Mouse (Mus musculus): ENCODE data around the gene Orai2. TPM values are rescaled to one million over a fixed set of nuclear protein-coding genes. Genes with fewer than 3 reads are reported as not detected.
A peak's percentile ranks its signal among the peaks of the same experiment; 100 is the strongest.
"Not testable (repeated sequence)": the region's sequence is repeated elsewhere in the genome, so short reads cannot be mapped to it uniquely, and the experiment has no call there.

Orai2 gene
- total RNA-seq, 2 experiments from 2014 or later, result 2.7 to 3.8 TPM

DNA sequence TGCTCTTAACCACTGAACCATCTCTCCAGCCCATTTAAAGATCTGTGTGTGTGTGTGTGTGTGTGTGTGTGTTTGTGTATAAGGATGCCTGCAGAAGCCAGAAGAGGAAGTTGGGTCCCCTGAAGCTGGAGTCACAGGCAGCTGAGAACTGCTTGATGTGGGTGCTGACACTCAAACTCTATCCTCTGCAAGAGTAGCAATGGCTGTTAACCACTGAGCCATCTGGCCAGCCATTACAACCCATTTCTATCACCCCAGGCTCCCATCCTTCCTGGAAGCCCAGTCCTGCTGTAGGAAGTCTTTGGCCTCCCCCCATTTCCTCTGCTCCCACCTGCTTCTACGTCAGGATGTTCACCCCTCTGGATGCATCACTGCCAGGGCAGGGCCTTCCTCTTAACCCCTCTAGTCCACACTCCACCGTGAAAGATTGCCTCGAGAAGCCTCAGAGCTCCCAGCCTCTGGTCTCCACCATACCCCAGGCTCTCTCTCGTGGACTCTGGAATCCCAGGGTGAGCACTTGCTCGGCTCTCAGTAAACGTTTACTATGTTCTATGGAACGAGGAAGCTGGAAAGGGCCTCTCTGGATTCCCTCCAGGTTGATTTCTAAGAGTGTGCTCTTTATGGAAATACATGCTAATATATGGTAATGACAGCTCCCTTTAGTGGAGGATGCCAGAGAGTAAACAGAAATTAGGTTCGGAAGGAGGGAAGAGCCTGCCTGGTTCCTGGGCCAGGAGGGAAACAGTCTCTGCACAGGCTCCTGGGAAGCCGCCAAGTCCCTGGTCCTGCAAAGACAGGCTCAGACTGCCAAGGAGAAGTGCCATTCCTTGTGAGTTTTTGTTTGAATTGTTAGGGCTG is 3.3 kb upstream of the Orai2 start:
- DNase-seq, result peak in 1 of 2 experiments; percentile 27
- intact Hi-C loops (cut with DNase I), result no loop called here

DNA sequence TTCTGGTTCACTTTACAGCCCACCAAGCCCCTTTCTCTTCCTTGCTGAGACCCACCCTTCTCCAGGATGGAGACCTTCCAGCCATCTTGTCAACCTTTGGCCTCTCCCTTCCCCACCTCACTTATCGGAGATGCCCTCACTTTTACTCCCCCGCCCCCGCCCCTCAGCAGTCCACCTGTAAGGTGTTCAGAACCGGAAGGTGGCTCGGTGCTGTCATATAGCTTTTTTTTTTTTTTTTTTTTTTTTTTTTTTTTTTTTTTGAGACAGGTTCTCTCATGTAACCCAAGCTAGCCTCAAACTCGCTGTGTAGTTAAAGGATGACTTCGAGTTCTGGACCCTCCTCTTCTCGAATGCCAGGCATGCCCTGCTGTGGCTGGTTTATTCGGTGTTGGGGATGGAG is 2.4 kb upstream of the Orai2 start:
- no peak for DNase-seq
- intact Hi-C loops (cut with DNase I), result no loop called here

DNA sequence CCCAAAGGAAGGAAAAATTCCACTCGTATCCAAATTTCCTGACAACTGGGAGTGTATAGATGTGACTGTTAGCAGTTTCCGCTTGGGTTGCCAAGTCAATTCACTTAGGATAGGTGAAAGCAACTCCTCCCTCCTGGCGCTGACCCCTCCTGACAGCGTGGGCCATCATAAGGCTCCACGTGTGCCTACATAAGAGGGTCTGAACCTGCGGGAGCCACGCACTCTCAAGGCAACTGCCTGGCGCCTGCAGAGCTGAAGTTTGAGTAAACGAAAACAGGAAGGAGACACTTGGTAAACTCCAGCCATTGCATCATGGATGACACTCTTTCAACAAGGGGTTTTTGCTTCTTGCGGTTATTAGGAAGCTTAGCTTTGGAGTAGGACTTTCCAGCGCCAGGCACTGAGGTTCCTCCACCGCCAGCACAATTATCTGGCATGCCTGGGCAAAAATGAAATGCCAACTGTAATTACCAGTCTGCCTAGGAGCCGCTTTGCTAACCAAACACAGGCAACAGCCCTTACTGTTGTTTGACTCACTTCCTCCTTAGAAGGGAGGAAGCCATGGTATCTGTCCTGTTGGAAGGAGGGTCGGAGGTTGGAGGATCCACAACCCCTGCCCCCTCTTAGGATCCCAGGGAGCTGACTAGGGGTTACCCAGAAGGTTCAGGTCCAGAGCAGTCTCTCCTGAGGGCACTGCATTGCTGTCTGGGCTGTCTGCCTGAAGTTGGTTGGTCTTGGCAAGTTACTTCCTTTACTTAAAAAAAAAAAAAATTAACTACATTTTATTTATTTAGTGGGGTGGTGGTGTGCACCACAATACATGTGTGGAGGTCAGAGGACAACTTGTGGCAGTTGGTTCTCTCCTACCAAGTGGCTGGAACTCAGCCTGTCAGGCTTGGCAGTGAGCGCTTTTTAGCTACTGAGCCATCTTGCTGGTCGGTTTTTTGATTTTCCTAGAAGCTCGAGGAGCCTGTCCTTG is 1.1 kb upstream of the Orai2 start:
- intact Hi-C loops (cut with DNase I), result no loop called here

DNA sequence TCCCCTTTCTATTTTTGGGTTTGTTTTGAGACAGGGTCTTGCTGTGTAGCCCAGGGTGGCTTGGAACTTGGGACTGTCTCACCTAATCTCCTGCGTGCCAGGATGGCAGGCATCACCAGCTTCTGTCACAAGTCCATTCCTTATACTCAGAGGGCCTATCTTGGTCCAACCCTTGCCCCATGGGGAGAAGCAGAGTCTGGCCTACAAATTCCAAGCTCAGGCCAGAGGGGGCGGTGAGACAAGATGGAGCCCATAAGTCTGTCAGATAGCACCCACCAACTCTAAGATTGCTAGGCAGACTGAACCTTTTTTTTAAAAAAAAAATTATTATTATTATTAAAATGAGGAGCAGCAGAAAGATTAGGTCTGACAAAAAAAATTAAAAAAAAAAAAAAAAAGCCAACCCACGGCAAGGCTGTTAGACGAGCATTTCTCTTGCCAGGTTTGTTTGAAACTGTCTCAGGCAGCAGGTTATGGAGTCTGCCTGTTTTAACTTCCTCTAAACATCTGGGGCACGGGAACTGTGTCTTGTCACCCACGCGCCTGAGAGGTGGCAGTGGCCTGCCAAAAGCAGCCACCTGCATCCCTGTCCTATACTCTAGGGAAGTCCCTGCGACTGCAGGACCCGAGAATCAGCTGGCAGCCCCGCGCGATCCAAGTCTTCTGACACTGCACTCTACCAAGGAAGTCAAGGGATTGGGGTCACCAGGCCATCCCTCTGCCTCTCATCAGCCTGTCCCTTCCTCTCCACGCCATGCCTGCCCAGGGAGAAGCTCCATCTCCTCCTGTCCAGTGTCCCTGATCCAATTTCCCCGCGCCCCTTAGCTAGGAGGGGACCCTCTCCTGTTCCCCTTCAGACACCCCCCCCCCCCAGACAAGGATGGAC is 644 bp downstream of the Orai2 start:
- intact Hi-C loops (cut with DNase I), result no loop called here

More for the DNA sequence above, 1.1 kb upstream of the Orai2 start:
- peak in 1 of 2 experiments; percentile 21 for DNase-seq

DNA sequence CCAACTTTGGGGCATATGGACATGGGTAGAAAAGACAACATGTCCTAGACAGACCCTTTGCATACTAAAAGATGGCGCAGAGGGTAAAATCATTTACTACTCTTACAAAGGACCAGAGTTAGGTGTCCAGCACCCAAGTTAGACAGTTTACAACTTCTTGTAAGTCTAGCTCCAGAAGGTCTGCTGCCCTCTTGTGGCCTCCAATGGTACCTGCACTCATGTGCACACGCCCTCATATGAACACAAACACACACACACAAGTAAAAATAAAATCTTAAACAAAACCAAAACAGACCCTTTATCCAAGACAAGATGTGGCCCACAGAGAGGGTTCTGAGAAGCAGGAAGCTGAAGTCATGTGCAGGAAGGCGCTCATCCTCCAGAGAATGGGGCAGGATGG is 2.4 kb downstream of the Orai2 start:
- no peak for DNase-seq
- intact Hi-C loops (cut with DNase I), result no loop called here

More for the DNA sequence above, 644 bp downstream of the Orai2 start:
- peak; percentile 50 to 52 for DNase-seq

DNA sequence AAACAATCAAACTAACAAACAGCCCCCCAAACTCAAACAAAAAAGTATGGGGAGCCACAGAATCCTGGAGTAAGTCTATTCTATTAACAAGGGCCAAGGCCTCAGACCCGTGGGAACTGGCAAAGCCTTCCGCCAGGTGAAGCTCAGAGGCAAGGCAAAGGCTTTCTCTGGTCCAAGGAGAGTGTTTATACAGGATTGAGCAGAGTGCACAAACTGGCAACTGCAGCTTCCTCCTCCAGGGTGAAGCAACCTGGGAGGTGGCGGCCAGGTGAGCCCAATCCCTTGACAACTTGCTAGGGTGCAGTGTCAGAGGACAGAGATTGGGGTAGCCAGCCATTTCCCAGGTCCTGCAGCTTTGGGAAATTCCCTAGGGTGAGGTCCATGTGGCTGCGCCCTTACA is 3.2 kb downstream of the Orai2 start:
- intact Hi-C loops (cut with DNase I), result no loop called here
- DNase-seq, result no peak

DNA sequence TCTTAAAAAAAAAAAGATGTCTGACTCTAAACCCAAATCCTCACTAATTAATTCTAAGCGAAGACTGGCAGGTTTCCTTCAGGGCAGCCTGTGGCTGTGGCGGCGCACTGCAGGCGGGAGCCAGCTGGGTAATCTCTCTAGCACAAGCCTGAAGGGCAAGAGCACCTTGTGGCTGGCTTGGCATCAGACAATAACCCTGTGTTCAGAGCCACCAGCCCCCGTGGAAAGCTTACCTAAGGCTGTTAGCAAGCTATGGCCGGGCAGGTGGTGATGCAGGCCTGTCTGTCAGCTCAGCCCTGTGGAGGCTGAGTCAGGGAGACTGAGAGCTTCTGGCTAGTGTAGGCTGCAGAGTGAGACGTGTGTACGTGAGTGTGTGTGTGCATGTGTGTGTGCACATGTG is 5.3 kb downstream of the Orai2 start:
- intact Hi-C loops (cut with DNase I), result no loop called here
- DNase-seq, result no peak

DNA sequence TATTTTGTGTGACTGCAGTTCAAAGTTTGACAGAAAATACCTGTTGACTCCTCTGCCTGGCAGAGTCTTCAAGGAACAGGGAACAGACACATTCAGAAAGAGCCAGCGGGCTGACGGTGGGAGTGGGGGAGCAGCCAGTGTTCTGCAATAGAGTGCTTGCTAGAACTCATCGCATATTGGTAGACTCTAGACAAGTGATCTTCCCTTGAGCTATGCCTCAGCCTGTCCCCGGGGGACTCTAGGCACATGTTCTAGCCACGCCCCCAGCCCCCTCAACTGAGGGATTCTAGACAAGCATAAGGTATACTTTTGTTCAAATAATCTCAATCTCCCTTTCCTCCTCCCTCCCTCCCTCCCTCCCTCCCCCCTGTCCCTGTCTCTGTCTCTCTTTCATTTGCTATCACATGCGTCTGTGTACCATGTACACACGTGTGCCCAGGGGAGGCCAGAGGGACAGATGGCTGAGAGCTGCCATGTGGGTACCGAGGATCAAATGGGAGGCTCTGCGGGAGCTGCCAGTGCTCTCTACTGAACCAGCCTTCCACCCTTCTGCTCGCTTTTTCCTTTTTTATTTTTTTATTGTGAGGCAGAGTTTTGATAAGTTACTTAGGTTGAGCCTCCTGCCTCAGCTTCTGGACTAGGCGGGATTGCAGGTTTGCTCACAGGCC is 6.6 kb downstream of the Orai2 start:
- DNase-seq, result no peak
- intact Hi-C loops (cut with DNase I), result no loop called here

DNA sequence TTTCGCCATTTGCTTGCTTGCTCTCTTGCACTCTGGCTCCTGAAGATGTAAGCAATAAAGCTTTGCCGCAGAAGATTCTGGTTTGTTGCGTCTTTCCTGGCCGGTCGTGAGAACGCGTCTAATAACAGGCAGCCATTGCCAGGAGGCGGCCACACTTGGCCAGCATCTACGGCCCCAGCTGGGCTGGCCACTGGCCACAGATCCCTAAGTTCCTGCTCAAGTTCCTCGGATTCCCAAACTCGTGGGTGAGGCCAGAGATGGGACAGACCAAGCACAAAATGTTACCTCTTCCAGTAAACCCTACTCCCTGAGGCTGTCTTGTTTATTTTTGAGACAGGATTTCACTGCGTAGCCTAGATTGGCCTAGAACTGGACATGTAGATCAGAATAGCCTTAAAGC is 10.4 kb downstream of the Orai2 start:
- peak; percentile 82 for DNase-seq
- intact Hi-C loops (cut with DNase I), result not testable (repeated sequence)

DNA sequence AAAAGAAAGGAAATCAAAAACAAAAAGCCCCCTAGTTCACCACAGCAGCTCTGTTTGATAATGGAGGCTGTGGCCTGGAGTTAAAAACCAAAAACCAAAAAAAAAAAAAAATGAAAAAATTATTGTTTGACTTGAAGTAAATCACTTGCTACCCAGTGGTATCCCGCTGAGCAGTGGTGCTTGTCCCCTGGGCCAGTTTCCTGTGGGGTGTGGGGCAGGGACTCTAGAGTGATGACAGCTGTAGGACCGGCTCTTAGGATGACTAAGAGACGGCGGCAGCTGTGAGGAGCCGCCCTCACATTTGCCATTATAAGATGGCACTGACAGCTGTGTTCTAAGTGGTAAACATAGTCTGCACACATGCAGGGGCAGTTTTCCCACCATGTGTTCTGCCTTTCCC is 15.1 kb downstream of the Orai2 start:
- DNase-seq, result peak in 1 of 2 experiments; percentile 50
- intact Hi-C loops (cut with DNase I), result no loop called here

DNA sequence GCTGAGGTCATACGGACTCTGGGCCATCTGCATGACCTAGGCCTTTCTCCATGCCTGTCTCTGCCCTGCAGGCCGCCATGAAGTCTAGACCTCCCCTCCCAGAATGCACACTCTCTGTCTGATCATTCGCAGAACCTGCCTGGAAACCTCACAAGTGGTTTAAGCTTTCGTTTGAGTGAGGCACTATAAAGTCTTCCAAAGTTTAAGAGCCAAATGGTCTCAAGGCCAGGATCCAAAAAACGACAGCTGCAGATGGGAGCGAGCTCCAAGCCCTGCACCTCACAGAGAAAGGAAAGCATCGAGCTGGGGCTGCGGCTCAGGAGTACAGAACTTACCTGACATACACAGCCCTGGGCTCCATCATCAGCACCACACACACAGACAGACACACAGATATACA is 18.1 kb downstream of the Orai2 start:
- intact Hi-C loops (cut with DNase I), result no loop called here
- DNase-seq, result peak; percentile 67 to 70

DNA sequence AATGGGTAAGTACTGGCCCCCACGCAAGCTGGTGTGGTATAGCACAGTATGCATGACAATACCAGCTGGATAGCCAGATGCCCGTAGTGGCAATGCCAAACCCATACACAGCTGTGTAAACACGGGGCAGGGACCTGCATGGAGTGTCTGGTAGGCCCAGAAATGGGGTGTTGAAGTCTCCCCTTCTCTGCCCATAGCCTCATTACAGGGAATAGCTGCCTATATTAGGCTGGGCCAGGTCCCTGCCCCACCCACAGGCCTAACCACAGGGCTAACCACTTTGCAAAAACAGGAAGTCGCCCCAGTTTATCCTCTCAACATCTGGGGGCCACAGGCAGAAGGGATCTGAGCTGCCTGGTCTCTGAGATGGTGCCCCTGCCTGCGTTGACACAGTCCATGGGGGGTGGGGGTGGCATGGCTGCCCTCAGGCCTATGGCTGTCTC is 21.4 kb downstream of the Orai2 start:
- DNase-seq; intact Hi-C loops (cut with DNase I): not testable (repeated sequence)

DNA sequence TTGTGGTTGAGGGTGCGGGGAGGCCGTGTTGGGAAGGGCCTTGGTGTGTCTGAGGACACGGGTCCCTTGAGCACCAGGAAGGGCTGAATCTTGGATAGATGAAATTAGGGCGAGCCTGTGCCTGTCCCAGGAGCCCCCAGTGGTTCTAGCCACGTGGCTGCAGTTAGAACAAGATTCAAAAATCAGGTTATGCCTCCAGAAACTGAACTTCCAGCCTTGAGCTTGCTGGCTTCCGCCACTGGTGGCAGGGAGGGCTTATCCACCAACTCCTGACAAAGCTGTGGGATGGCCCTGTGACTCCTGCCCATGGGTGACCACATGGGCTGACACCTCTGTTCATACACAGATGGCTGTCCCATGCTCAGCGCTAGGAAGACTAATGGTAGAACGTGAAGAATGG is 22.8 kb downstream of the Orai2 start:
- DNase-seq, result no peak
- intact Hi-C loops (cut with DNase I), result no loop called here

DNA sequence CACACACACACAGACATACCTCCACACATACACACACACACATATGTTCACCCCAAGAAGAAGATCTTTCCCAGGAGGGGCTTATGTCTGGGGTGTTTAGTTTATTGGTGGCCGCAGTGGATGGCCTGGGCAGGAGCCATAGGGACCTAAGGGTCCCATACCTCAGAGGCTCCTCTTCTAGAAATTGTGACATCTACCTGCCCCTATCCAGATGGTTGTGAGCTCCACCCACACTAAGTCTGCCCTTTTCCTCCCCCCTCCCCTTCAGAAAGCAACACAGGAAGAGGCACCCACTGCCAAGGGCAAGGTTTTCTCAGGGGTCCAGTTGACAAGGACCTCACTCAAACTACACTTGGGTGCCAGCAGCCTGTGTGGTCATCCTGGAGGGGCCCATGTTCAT is 23.6 kb downstream of the Orai2 start:
- intact Hi-C loops (cut with DNase I), result no loop called here
- DNase-seq, result no peak

DNA sequence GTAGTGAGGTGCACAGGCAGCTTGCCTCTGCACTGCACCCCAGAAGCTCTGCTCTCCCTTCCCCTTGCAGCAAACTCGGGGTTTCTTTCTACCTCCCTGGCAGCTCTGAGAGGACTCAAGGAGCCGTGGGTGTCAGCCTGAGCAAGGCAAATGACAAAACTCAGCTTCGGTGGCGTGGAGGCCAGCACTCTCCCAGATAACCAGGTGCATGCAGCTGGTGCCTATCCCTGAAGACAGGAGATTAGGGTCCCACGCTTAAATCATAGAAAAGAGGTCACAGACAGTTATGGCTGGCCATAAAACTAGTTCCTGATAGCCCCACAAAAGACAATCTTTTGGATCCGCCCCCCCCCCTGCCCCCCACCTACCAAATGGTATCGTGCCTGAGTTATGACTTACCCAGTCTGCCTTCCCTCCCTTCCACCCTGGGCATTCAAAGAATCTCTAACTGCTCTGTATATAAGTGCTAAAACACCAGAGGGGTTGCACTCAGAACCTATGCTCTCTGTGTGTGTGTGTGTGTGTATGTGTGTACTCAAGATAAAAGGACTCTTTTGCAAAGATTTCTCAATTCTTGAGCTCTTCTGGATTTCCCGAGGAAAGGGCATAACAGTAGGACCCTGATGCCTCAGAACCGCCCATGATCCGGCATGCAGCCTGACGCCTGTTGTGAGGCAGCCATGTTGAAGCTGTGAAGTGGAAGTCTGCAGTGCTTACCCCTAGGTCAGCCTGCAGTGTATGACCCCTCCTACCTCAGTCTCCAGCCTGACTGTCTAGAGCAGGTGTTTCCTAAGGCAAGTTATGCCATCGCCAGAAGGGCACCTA is 25.7 kb downstream of the Orai2 start:
- peak; percentile 56 to 66 for DNase-seq
- intact Hi-C loops (cut with DNase I), result no loop called here

DNA sequence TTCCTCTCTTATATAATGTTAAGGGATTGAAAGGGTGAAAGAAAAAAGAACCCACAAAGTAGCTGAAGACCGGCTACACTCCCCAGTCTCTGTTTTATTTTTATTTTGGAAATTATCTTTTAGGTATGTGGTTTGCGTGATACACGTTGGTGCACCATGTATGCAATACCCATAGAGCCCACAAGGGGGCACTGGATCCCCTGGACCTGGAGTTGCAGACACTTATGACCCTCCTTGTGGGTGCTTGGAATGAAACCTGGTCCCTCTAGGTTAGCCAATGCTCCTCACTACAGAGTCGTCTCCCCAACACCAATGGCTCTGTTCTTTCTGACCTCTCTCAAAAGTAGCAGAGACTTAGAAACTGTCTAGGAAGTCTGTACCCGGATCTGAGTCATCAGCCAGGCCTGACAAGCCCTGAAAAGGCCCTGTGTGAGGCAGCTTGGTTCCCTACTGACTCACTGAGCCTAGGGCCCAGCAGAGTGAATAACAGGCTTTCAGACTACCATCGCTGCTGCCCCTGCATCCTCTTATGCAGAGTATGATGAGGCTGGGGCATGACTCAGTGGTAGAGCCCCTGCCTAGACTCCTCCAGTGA is 27.3 kb downstream of the Orai2 start:
- no peak for DNase-seq
- intact Hi-C loops (cut with DNase I), result no loop called here

DNA sequence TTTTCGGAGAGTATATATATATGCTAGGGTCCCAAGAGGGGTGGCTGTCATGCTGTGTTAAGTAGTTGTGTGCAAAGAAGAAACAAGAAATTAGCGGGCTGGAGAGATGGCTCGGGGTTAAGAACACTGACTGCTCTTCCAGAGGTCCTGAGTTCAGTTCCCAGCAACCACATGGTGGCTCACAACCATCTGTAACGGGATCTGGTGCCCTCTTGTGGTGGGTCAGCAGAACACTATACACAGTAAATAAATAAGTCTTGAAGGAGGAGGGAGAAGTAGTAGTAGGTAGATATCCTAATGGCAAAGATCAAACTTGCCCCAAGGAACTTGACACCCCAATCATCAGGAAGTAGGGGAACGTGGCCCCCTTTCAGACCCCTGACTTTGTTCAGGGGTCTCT is 27.8 kb downstream of the Orai2 start:
- intact Hi-C loops (cut with DNase I), result no loop called here
- DNase-seq, result no peak

DNA sequence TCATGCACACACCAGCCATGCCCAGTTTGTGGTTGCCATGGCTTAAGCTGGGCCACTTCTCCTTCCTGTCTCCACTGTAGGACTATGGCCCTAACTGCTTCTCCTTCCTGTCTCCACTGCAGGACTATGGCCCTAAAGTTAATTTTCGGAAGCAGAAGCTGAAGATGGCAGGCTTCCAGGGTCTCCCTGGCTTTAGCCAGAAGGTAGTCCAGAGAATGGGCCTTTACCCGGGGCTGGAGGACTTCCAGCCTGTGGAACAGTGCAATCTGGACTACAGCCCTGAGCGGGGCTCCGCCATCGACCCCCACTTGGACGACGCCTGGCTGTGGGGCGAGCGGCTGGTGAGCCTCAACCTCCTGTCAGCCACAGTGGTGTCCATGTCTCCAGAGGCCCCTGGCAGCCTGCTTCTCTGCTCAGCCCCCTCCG is 30.4 kb downstream of the Orai2 start:
- intact Hi-C loops (cut with DNase I), result no loop called here
- DNase-seq, result peak in 1 of 2 experiments; percentile 36

DNA sequence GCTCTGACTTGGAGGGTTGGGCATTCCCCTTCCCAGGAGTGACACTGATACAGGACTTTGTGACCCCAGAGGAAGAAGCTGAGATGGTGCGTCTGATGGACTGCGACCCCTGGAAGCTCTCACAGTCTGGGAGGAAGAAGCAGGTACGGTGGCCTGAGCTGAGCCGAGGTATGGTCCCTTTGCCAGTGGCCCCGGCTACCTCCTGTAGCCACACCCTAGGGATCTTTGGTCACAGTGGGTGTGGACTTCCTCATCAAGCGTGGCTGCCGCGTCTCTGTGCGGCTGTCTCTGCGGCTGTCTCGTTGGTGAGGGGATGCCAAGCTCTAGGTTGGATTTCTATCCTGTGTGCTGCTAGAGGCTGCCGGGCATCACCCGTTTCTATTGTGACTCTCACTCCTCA is 31.1 kb downstream of the Orai2 start:
- intact Hi-C loops (cut with DNase I), result no loop called here

More for the DNA sequence above, 31.1 kb downstream of the Orai2 start:
- no peak for DNase-seq
